Mouse (Mus musculus) bone marrow, adult 2 months (tissue): Measurements from ENCODE around the gene Eif4ebp2.

Experiments
- CTCF ChIP-seq: fragments of 200-500 bp; IDR thresholded peaks from 2 replicates; pipeline ENCODE4 v1.5.1; 2011; ENCODE audit warnings: low read length, control low read depth; ENCODE audit not compliant: control insufficient read depth, insufficient read depth
- POLR2A ChIP-seq: fragments of 200-500 bp; IDR thresholded peaks from 2 replicates; pipeline ENCODE4 v1.6.1; 2011; ENCODE audit warnings: low read depth, mild to moderate bottlenecking, control low read depth, low read length, borderline replicate concordance; ENCODE audit not compliant: control insufficient read depth

GRCm38 (mm10) chr10:61428416-61428815 lies 24.0 kb downstream of the Eif4ebp2 start:
- TF ChIP-seq CTCF (no peak), POLR2A (no peak)
